Mouse (Mus musculus) heart, embryonic 16.5 days (tissue): ENCODE data around the gene Pbx2. TPM values are rescaled to one million over a fixed set of nuclear protein-coding genes. Genes with fewer than 3 reads are reported as not detected.
A peak's percentile ranks its signal among the peaks of the same experiment; 100 is the strongest.

ENCODE experiments used
- ATAC-seq: fragments of 200-750 bp; cut with Nextera tagmentation; replicated peaks from 2 replicates; pipeline ENCODE4 v1.8.0; 2017; ENCODE audit warnings: moderate number of reproducible peaks; ENCODE audit not compliant: insufficient read depth, low FRiP score; ENCODE audit errors: extremely low read depth
- H3K27ac ChIP-seq: fragments of 300-500 bp; sonication (generic); 2 replicates; pipeline ENCODE4 v1.5.1; 2014; ENCODE audit warnings: mild to moderate bottlenecking, low read length, control low read depth, moderate library complexity
- H3K27me3 ChIP-seq: fragments of 300-500 bp; sonication (generic); 2 replicates; pipeline ENCODE4 v1.6.1; 2014; ENCODE audit warnings: low read length, mixed read lengths; ENCODE audit not compliant: control insufficient read depth, insufficient read depth
- H3K36me3 ChIP-seq: fragments of 300-500 bp; sonication (generic); 2 replicates; pipeline ENCODE4 v1.6.1; 2014; ENCODE audit not compliant: control insufficient read depth, insufficient read depth
- H3K4me1 ChIP-seq: fragments of 300-500 bp; sonication (generic); 2 replicates; pipeline ENCODE4 v1.6.1; 2014; ENCODE audit warnings: low read length, mixed read lengths; ENCODE audit not compliant: control insufficient read depth, insufficient read depth
- H3K4me2 ChIP-seq: fragments of 300-500 bp; sonication (generic); 2 replicates; pipeline ENCODE4 v1.6.1; 2014; ENCODE audit warnings: low read depth, mild to moderate bottlenecking, control low read depth, low read length
- H3K4me3 ChIP-seq: fragments of 300-500 bp; sonication (generic); 2 replicates; pipeline ENCODE4 v1.5.1; 2014; ENCODE audit warnings: mild to moderate bottlenecking, control low read depth, low read length
- H3K9ac ChIP-seq: fragments of 300-500 bp; sonication (generic); 2 replicates; pipeline ENCODE4 v1.6.1; 2014; ENCODE audit warnings: low read length, control low read depth
- H3K9me3 ChIP-seq: fragments of 300-500 bp; sonication (generic); replicated peaks from 2 replicates; pipeline ENCODE4 v1.6.1; 2016; ENCODE audit warnings: low read length; ENCODE audit not compliant: control insufficient read depth
- WGBS: fragments of 180-500 bp; shearing (Covaris S2); extraction: QIAGEN DNeasy Blood & Tissue Kit; methylation state at CpG from one replicate; pipeline ENCODE4 v1.1.7; 2014; 5-methylcytosine and 5-hydroxymethylcytosine counted together
- polyA plus RNA-seq: library from polyadenylated mRNA; unstranded; fragments of >200 nt; fragmentation: Nextera tagmentation; extraction: Ambion mirVana; gene quantifications from 2 replicates; pipeline ENCODE4 v1.2.1, GENCODE M21; 2015

Pbx2 gene
- polyA plus RNA-seq, 1 experiment from 2014 or later, result 4.8 TPM

DNA sequence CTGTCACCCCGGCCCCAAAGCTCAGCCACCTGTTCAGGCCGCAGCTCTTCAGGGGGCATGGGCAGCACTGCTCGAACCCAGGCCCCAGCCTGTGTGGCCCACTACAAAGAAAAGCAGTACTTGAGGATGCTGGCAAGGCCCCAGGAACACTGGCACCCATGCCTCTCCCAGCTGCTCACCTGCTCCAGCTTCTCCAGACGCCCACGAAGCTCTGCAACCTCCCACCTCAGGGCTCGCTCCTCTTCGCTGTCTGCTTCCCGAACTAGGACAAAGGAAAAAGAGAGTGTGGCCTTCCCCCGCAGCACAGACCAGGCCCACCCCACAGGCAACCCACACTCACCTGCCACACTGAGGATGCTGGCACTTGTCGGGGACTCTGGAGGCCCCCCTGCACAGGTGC lies 22.8 kb downstream of the Pbx2 start:
- Histone ChIP-seq H3K9me3 (no peaks in the 10 kb centered on the region), H3K27ac (no peak overlapping the region), H3K27me3 (no peaks in the 10 kb centered on the region), H3K4me2 (no peak overlapping the region), H3K9ac (no peak overlapping the region), H3K36me3 (peaks cover 24% of the 10 kb centered on the region), H3K4me1 (peaks cover 4% of the 10 kb centered on the region), H3K4me3 (no peak overlapping the region)
- ATAC-seq, result no peak
- WGBS, result 88% methylated on average over 10 of the region's 10 CpGs

DNA sequence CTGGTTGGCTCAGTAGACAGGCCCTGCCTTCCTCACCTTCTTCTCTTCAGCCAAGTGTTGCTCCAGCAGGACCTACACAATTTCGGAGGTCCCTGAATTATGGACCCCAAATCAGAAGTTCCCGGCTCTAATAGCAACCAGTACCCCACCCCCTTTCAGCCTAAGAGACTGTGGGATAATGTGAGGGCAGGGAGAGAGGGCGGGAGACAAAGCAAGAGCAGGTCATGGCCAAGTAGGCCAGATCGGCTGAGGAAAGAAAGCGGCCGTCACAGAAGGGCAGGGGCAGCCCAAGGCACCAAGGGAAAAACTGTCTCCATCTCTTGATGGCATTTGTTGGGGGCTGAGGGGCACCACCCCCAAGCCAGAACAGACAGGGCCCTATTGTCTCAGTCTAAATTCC lies 24.8 kb downstream of the Pbx2 start, which contains the start of gene Egfl8:
TSS of gene Egfl8 (minus strand) at position 101 of the 400 bp plus-strand sequence.
- Histone ChIP-seq H3K4me1 (no peaks in the 10 kb centered on the region), H3K9me3 (no peaks in the 10 kb centered on the region), H3K27me3 (no peaks in the 10 kb centered on the region), H3K36me3 (peaks cover 27% of the 10 kb centered on the region), H3K4me2 (no peak within 1 kb of the TSS), H3K4me3 (no peak within 1 kb of the TSS), H3K27ac (no peak within 1 kb of the TSS), H3K9ac (no peak within 1 kb of the TSS)
- no peak for ATAC-seq
- WGBS, result 70% methylated on average over 6 of the region's 6 CpGs

GRCm38 (mm10) chr17:34618999-34619398 lies 27.9 kb downstream of the Pbx2 start:
- no peaks in the 10 kb centered on the region for H3K27me3 ChIP-seq
- ATAC-seq, result no peak
- H3K4me3 ChIP-seq, result no peak overlapping the region
- H3K4me1 ChIP-seq, result no peaks in the 10 kb centered on the region
- 21% methylated on average over 6 of the region's 6 CpGs for WGBS
- H3K9ac ChIP-seq, result no peak overlapping the region
- no peak overlapping the region for H3K4me2 ChIP-seq
- H3K36me3 ChIP-seq, result peaks cover 26% of the 10 kb centered on the region
- H3K9me3 ChIP-seq, result no peaks in the 10 kb centered on the region
- H3K27ac ChIP-seq, result no peak overlapping the region

- Histone ChIP-seq H3K27ac (no peak overlapping the region), H3K9ac (no peak overlapping the region), H3K27me3 (no peaks in the 10 kb centered on the region), H3K9me3 (no peaks in the 10 kb centered on the region), H3K4me2 (no peak overlapping the region), H3K4me1 (peaks cover under 1% of the 10 kb centered on the region), H3K36me3 (peaks cover 23% of the 10 kb centered on the region), H3K4me3 (no peak overlapping the region)
- WGBS, result 87% methylated on average over 8 of the region's 8 CpGs
- ATAC-seq, result no peak
Observed at GRCm38 (mm10) chr17:34621006-34621405, 29.9 kb downstream of the Pbx2 start.

DNA sequence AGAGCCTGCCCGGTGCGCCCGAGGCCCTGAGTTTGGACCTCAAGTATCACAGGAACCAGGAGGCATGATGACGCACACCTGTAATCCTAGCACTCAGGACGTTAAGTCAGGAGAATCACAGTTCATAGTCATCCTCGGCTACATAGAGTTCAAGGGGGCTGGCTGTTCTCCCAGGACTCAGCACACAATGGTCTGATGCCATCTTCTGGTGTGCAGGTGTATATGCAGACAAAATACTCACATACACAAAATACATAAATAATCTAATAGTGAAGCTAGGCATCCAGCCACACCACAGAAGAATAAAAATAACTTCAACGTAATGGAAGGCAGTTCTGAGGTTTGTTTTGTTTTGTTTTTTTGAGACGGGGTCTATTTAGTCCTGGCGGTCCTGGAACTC lies 32.1 kb downstream of the Pbx2 start:
- Histone ChIP-seq H3K4me1 (peaks cover 9% of the 10 kb centered on the region), H3K36me3 (peaks cover 18% of the 10 kb centered on the region), H3K9ac (no peak overlapping the region), H3K4me3 (no peak overlapping the region), H3K27ac (no peak overlapping the region), H3K9me3 (no peaks in the 10 kb centered on the region), H3K27me3 (no peaks in the 10 kb centered on the region), H3K4me2 (no peak overlapping the region)
- 84% methylated on average over 9 of the region's 9 CpGs for WGBS
- ATAC-seq, result no peak

GRCm38 (mm10) chr17:34624981-34625380 lies 33.9 kb downstream of the Pbx2 start:
- Histone ChIP-seq H3K27me3 (peaks cover 3% of the 10 kb centered on the region), H3K4me3 (no peak overlapping the region), H3K9me3 (no peaks in the 10 kb centered on the region), H3K4me2 (no peak overlapping the region), H3K9ac (no peak overlapping the region), H3K36me3 (peaks cover 14% of the 10 kb centered on the region), H3K27ac (no peak overlapping the region), H3K4me1 (peaks cover 21% of the 10 kb centered on the region)
- 91% methylated on average over 3 of the region's 3 CpGs for WGBS
- no peak for ATAC-seq

GRCm38 (mm10) chr17:34626062-34626772 lies 35.2 kb downstream of the Pbx2 start:
- WGBS, result 49% methylated on average over 16 of the region's 16 CpGs
- peak overlapping the region; percentile 96 for H3K27ac ChIP-seq
- peaks cover 12% of the 10 kb centered on the region for H3K36me3 ChIP-seq
- H3K4me1 ChIP-seq, result peaks cover 26% of the 10 kb centered on the region
- peak overlapping the region; percentile 84 for H3K9ac ChIP-seq
- peaks cover 15% of the 10 kb centered on the region for H3K27me3 ChIP-seq
- no peaks in the 10 kb centered on the region for H3K9me3 ChIP-seq
- peak overlapping the region; percentile 83 for H3K4me3 ChIP-seq
- H3K4me2 ChIP-seq, result peak overlapping the region; percentile 78
- no peak for ATAC-seq

DNA sequence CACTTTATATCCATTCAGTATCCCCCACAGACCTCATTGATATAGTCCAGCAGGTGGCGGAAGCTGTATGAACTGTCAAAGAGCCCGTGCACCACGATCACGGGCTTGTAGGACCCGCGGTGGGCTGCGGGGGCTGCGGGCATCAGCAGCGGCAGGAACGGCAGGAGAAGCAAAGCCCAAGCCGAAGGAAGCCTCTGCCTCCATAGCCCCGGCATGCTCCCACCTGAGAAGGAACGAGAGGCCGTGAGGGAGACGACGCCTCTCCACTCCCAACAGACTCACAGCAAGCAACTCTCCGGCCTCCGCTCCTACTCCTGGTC lies 35.7 kb downstream of the Pbx2 start:
- Histone ChIP-seq H3K9me3 (no peaks in the 10 kb centered on the region), H3K4me3 (peak overlapping the region; percentile 83), H3K27me3 (peaks cover 20% of the 10 kb centered on the region), H3K27ac (peak overlapping the region; percentile 96), H3K9ac (peak overlapping the region; percentile 84), H3K4me2 (peak overlapping the region; percentile 78), H3K36me3 (peaks cover 9% of the 10 kb centered on the region), H3K4me1 (peaks cover 26% of the 10 kb centered on the region)
- WGBS, result under 1% methylated on average over 18 of the region's 18 CpGs
- ATAC-seq, result 0 out of 2 replicates have a peak, but pooled peaks have one; percentile 15

DNA sequence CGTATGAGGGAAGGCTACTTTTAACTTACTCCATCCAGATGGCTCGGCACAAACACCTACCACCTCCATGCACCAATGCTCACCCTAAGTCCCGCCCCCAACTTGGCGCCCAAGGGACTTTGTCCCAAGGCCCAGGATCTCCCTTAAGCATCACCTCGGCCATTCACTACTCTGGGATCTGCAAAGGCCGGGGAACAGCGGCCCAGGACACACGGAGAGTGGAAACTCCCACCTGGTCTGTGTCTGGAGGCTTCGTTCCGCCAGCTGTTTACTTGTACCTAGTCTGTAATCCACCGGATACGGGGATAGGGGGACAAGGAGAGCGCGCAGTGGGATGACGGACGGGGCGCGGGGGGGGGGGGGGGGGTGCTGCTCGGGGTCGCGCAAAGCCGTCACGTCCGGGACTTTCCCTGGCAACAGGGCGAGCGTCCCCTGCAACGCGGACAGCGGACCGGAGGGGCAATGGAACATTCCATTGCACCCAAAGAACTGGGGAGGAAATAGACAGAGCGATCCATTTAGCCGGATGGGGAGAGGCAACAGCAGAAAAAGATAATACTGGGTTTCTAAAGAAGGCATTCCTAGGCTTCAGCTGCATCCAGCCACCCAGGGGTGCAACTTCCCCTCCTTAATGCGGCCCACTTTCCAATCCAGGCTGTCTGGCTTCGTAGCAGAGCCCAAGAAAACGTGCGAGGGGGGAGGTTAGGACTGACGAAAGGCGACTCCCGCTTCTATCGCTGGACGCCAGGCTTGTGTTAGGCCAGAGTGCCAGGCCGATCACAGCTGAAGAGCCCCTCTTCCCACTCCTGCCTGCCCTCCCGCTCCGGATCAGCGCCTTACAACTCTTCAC lies 36.3 kb downstream of the Pbx2 start:
- Histone ChIP-seq H3K9me3 (no peaks in the 10 kb centered on the region), H3K4me3 (peak overlapping the region; percentile 83), H3K4me1 (peaks cover 28% of the 10 kb centered on the region), H3K9ac (peak overlapping the region; percentile 84), H3K4me2 (peak overlapping the region; percentile 78), H3K27ac (peak overlapping the region; percentile 96), H3K27me3 (peaks cover 22% of the 10 kb centered on the region), H3K36me3 (peaks cover 7% of the 10 kb centered on the region)
- under 1% methylated on average over 42 of the region's 45 CpGs for WGBS
- peak; percentile 82 for ATAC-seq
